Mouse (Mus musculus): ENCODE data around the gene Hs6st1. TPM values are rescaled to one million over a fixed set of nuclear protein-coding genes. Genes with fewer than 3 reads are reported as not detected.

Hs6st1 gene
- polyA plus RNA-seq, 1 experiment from 2014 or later, result 18.1 TPM

DNA sequence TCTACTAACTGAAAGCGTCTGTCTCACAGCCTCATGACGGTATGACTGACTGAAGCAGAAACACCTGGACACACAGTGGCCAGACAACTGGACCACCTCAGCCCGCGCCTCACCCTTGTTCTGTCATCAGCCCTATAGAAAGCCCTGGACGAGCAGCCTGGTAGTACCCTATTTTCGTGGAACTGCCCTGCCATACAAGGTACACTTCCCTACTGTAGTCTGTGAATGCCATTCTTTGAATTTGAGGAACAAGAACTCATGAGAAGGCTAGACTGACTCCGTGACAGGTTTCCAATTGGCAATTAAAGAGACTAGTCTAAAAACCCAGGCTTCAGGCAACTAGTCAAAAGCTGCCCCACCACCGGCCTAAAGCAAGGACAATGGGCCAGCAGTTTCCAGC is 53.0 kb downstream of the Hs6st1 start:
- H3K27ac ChIP-seq (ENCODE audit: low read depth, low read length), result no peak overlapping the region
- no peaks in the 10 kb centered on the region for H3K9me3 ChIP-seq (ENCODE audit: control insufficient read depth, low read length)
- no peaks in the 10 kb centered on the region for H3K4me1 ChIP-seq (ENCODE audit: control insufficient read depth, insufficient read depth, low read length)
- no peak overlapping the region for H3K4me3 ChIP-seq (ENCODE audit: low read depth, low read length)
- ATAC-seq (ENCODE audit: low read depth), result no peak
- H3K9ac ChIP-seq (replicated peaks; ENCODE audit: low read depth, low read length), result no peak overlapping the region
- H3K36me3 ChIP-seq (ENCODE audit: control insufficient read depth, insufficient read depth, low read length), result no peaks in the 10 kb centered on the region
- no peak overlapping the region for H3K4me2 ChIP-seq (ENCODE audit: low read depth, low read length)
- no peaks in the 10 kb centered on the region for H3K27me3 ChIP-seq (ENCODE audit: control insufficient read depth, insufficient read depth, low read length)
- 89% methylated on average over 8 of the region's 8 CpGs for WGBS

- Histone ChIP-seq H3K4me1 (ENCODE audit: control insufficient read depth, insufficient read depth, low read length) (no peaks in the 10 kb centered on the region), H3K27me3 (ENCODE audit: control insufficient read depth, insufficient read depth, low read length) (no peaks in the 10 kb centered on the region), H3K27ac (ENCODE audit: low read depth, low read length) (no peak overlapping the region), H3K4me2 (ENCODE audit: low read depth, low read length) (no peak overlapping the region), H3K4me3 (ENCODE audit: low read depth, low read length) (no peak overlapping the region), H3K36me3 (ENCODE audit: control insufficient read depth, insufficient read depth, low read length) (no peaks in the 10 kb centered on the region), H3K9ac (replicated peaks; ENCODE audit: low read depth, low read length) (no peak overlapping the region), H3K9me3 (ENCODE audit: control insufficient read depth, low read length) (no peaks in the 10 kb centered on the region)
- no peak for ATAC-seq (ENCODE audit: low read depth)
- 42% methylated on average over 7 of the region's 7 CpGs for WGBS
Observed at GRCm38 (mm10) chr1:36125076-36125475, 56.9 kb downstream of the Hs6st1 start.

GRCm38 (mm10) chr1:36129126-36129525 is 60.9 kb downstream of the Hs6st1 start:
- Histone ChIP-seq H3K36me3 (ENCODE audit: control insufficient read depth, insufficient read depth, low read length) (no peaks in the 10 kb centered on the region), H3K27me3 (ENCODE audit: control insufficient read depth, insufficient read depth, low read length) (no peaks in the 10 kb centered on the region), H3K4me3 (ENCODE audit: low read depth, low read length) (no peak overlapping the region), H3K27ac (ENCODE audit: low read depth, low read length) (no peak overlapping the region), H3K9ac (replicated peaks; ENCODE audit: low read depth, low read length) (no peak overlapping the region), H3K4me1 (ENCODE audit: control insufficient read depth, insufficient read depth, low read length) (no peaks in the 10 kb centered on the region), H3K9me3 (ENCODE audit: control insufficient read depth, low read length) (no peaks in the 10 kb centered on the region), H3K4me2 (ENCODE audit: low read depth, low read length) (no peak overlapping the region)
- 68% methylated on average over 4 of the region's 4 CpGs for WGBS
- no peak for ATAC-seq (ENCODE audit: low read depth)

GRCm38 (mm10) chr1:36129881-36130280 is 61.7 kb downstream of the Hs6st1 start:
- WGBS, result 95% methylated on average over 8 of the region's 8 CpGs
- no peaks in the 10 kb centered on the region for H3K9me3 ChIP-seq (ENCODE audit: control insufficient read depth, low read length)
- H3K9ac ChIP-seq (replicated peaks; ENCODE audit: low read depth, low read length), result no peak overlapping the region
- H3K4me3 ChIP-seq (ENCODE audit: low read depth, low read length), result no peak overlapping the region
- no peaks in the 10 kb centered on the region for H3K36me3 ChIP-seq (ENCODE audit: control insufficient read depth, insufficient read depth, low read length)
- no peak overlapping the region for H3K27ac ChIP-seq (ENCODE audit: low read depth, low read length)
- H3K4me2 ChIP-seq (ENCODE audit: low read depth, low read length), result no peak overlapping the region
- H3K4me1 ChIP-seq (ENCODE audit: control insufficient read depth, insufficient read depth, low read length), result no peaks in the 10 kb centered on the region
- ATAC-seq (ENCODE audit: low read depth), result no peak
- no peaks in the 10 kb centered on the region for H3K27me3 ChIP-seq (ENCODE audit: control insufficient read depth, insufficient read depth, low read length)

- no peaks in the 10 kb centered on the region for H3K4me1 ChIP-seq (ENCODE audit: control insufficient read depth, insufficient read depth, low read length)
- 94% methylated on average over 4 of the region's 4 CpGs for WGBS
- H3K4me2 ChIP-seq (ENCODE audit: low read depth, low read length), result no peak overlapping the region
- no peaks in the 10 kb centered on the region for H3K36me3 ChIP-seq (ENCODE audit: control insufficient read depth, insufficient read depth, low read length)
- no peaks in the 10 kb centered on the region for H3K27me3 ChIP-seq (ENCODE audit: control insufficient read depth, insufficient read depth, low read length)
- H3K9ac ChIP-seq (replicated peaks; ENCODE audit: low read depth, low read length), result no peak overlapping the region
- ATAC-seq (ENCODE audit: low read depth), result no peak
- no peak overlapping the region for H3K27ac ChIP-seq (ENCODE audit: low read depth, low read length)
- no peak overlapping the region for H3K4me3 ChIP-seq (ENCODE audit: low read depth, low read length)
- H3K9me3 ChIP-seq (ENCODE audit: control insufficient read depth, low read length), result no peaks in the 10 kb centered on the region
Observed at GRCm38 (mm10) chr1:36130307-36131035, 62.3 kb downstream of the Hs6st1 start.

- H3K9me3 ChIP-seq (ENCODE audit: control insufficient read depth, low read length), result no peaks in the 10 kb centered on the region
- no peaks in the 10 kb centered on the region for H3K4me1 ChIP-seq (ENCODE audit: control insufficient read depth, insufficient read depth, low read length)
- H3K4me3 ChIP-seq (ENCODE audit: low read depth, low read length), result no peak overlapping the region
- no peak overlapping the region for H3K27ac ChIP-seq (ENCODE audit: low read depth, low read length)
- WGBS, result 45% methylated on average over 4 of the region's 4 CpGs
- H3K4me2 ChIP-seq (ENCODE audit: low read depth, low read length), result no peak overlapping the region
- ATAC-seq (ENCODE audit: low read depth), result no peak
- no peak overlapping the region for H3K9ac ChIP-seq (replicated peaks; ENCODE audit: low read depth, low read length)
- H3K27me3 ChIP-seq (ENCODE audit: control insufficient read depth, insufficient read depth, low read length), result no peaks in the 10 kb centered on the region
- H3K36me3 ChIP-seq (ENCODE audit: control insufficient read depth, insufficient read depth, low read length), result no peaks in the 10 kb centered on the region
Observed at GRCm38 (mm10) chr1:36131154-36131553, 63.0 kb downstream of the Hs6st1 start.

DNA sequence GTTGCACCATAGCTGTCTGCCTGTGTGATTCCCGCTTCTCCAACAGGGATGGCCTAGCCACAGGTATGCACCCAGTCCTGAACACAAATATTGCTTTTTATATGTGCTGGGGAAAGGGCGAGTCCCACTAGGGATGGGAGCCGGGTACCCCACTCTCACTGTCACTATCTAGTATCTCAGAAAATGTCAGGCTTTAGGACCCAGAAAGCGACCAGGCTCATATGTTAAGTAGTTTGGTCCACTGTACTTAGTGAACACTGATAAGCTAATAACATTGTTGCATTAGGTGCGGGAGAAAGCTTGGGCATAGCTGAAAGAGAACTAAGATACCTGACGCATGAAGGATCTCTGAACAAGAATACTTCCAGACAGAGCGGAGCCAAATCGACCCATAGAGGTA is 63.6 kb downstream of the Hs6st1 start:
- no peak for ATAC-seq (ENCODE audit: low read depth)

GRCm38 (mm10) chr1:36132211-36132610 is 64.0 kb downstream of the Hs6st1 start:
- no peak overlapping the region for H3K27ac ChIP-seq (ENCODE audit: low read depth, low read length)
- H3K9me3 ChIP-seq (ENCODE audit: control insufficient read depth, low read length), result no peaks in the 10 kb centered on the region
- no peak overlapping the region for H3K4me2 ChIP-seq (ENCODE audit: low read depth, low read length)
- H3K36me3 ChIP-seq (ENCODE audit: control insufficient read depth, insufficient read depth, low read length), result no peaks in the 10 kb centered on the region
- no peaks in the 10 kb centered on the region for H3K4me1 ChIP-seq (ENCODE audit: control insufficient read depth, insufficient read depth, low read length)
- WGBS, result 66% methylated on average over 4 of the region's 4 CpGs
- H3K27me3 ChIP-seq (ENCODE audit: control insufficient read depth, insufficient read depth, low read length), result no peaks in the 10 kb centered on the region
- H3K4me3 ChIP-seq (ENCODE audit: low read depth, low read length), result no peak overlapping the region
- H3K9ac ChIP-seq (replicated peaks; ENCODE audit: low read depth, low read length), result no peak overlapping the region
- ATAC-seq (ENCODE audit: low read depth), result no peak

More for the DNA sequence above, 63.6 kb downstream of the Hs6st1 start:
- H3K9ac ChIP-seq (replicated peaks; ENCODE audit: low read depth, low read length), result no peak overlapping the region
- H3K27ac ChIP-seq (ENCODE audit: low read depth, low read length), result no peak overlapping the region
- no peak overlapping the region for H3K4me2 ChIP-seq (ENCODE audit: low read depth, low read length)
- no peaks in the 10 kb centered on the region for H3K4me1 ChIP-seq (ENCODE audit: control insufficient read depth, insufficient read depth, low read length)
- H3K9me3 ChIP-seq (ENCODE audit: control insufficient read depth, low read length), result no peaks in the 10 kb centered on the region
- H3K36me3 ChIP-seq (ENCODE audit: control insufficient read depth, insufficient read depth, low read length), result no peaks in the 10 kb centered on the region
- 76% methylated on average over 8 of the region's 8 CpGs for WGBS
- no peaks in the 10 kb centered on the region for H3K27me3 ChIP-seq (ENCODE audit: control insufficient read depth, insufficient read depth, low read length)
- H3K4me3 ChIP-seq (ENCODE audit: low read depth, low read length), result no peak overlapping the region

DNA sequence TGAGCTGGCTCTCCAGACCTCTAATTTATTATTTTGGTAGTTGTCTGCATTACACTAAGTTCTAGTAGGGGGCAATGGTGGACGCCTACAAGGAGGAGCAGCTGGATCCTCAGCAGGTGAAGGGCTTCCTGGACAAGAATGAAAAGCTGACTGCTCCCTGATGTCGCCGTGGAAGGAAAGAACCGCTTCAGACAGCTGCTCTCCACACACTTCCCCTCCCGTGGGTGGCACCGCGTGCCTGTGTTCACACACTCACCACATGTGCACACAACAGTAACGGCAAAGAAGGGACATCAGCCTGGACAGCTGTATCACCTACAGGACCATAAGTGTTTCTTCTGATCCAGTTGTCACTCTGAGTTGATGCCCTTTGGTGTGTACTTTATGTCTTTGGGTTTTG is 64.8 kb downstream of the Hs6st1 start:
- Histone ChIP-seq H3K4me1 (ENCODE audit: control insufficient read depth, insufficient read depth, low read length) (no peaks in the 10 kb centered on the region), H3K36me3 (ENCODE audit: control insufficient read depth, insufficient read depth, low read length) (no peaks in the 10 kb centered on the region), H3K9me3 (ENCODE audit: control insufficient read depth, low read length) (no peaks in the 10 kb centered on the region), H3K4me2 (ENCODE audit: low read depth, low read length) (no peak overlapping the region), H3K27me3 (ENCODE audit: control insufficient read depth, insufficient read depth, low read length) (no peaks in the 10 kb centered on the region), H3K9ac (replicated peaks; ENCODE audit: low read depth, low read length) (no peak overlapping the region), H3K27ac (ENCODE audit: low read depth, low read length) (no peak overlapping the region), H3K4me3 (ENCODE audit: low read depth, low read length) (no peak overlapping the region)
- no peak for ATAC-seq (ENCODE audit: low read depth)
- WGBS, result 68% methylated on average over 8 of the region's 8 CpGs
